Mouse (Mus musculus) right cerebral cortex, adult 2 months (tissue): ENCODE data around the gene Ogfod3.

ENCODE experiments used
- DNase-seq, 2 experiments: peaks; one replicate each; pipeline ENCODE4 v3.0.0; 2021 to 2022; ENCODE audit warnings: low spot score in 2 of 2

Gene Ogfod3

GRCm38 (mm10) chr11:121204161-121205006 is at the start of gene Ogfod3, which contains the start of gene Hexdc:
Gene Ogfod3, minus strand, starts transcription at chr11:121204711.
Gene Hexdc, plus strand, starts transcription at chr11:121204433.
- DNase-seq, result peak; percentile 90 to 92

GRCm38 (mm10) chr11:121250196-121250595 is 45.7 kb upstream of the Ogfod3 start:
- DNase-seq, result no peak

- no peak for DNase-seq
These were observed 35.2 kb upstream of the Ogfod3 start for GRCm38 (mm10) chr11:121239669-121240068.

- DNase-seq, result peak; percentile 24 to 47
These were observed 33.0 kb upstream of the Ogfod3 start for GRCm38 (mm10) chr11:121237345-121238128.

DNA sequence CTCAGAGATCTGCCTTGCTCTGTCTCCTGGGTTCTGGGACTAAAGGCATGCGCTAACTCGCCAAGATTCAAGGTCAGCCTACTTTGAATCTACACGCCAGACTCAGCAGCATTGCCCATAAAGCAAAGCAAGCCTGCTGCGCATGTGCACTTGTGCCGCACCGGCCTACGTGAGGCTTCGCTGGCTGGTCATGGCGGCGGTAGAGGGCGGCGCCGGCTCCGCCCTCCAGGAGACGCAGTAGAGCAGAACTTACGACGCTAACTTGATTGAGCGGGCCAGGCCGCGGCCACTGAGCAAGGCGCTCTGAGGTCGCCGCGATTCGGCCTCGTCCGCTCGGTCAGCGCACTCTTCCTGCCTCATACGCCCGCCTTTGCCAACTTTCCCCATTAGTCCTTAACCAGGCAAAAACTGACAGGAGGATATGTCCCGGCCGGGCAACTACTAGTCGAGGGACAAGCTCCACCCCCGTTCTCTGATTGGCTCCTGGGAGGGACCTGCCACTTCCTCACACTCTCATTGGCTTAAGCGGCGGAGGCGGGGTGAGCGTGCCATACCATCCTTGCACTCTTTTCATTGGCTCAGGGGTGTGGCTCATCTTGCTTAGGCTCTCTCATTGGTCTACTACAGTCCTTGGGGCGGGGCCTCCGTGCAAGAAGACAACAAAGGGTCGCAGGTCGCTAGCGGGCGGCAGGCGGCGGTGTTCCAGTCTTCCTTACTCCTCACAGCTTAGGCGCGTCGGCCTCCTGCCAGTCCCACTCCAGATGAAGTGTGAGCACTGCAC is 32.2 kb upstream of the Ogfod3 start, which contains the start of gene Narf:
Gene Narf, plus strand, starts transcription at position 690 of the 781 bp plus-strand sequence.
- peak; percentile 98 to 99 for DNase-seq

DNA sequence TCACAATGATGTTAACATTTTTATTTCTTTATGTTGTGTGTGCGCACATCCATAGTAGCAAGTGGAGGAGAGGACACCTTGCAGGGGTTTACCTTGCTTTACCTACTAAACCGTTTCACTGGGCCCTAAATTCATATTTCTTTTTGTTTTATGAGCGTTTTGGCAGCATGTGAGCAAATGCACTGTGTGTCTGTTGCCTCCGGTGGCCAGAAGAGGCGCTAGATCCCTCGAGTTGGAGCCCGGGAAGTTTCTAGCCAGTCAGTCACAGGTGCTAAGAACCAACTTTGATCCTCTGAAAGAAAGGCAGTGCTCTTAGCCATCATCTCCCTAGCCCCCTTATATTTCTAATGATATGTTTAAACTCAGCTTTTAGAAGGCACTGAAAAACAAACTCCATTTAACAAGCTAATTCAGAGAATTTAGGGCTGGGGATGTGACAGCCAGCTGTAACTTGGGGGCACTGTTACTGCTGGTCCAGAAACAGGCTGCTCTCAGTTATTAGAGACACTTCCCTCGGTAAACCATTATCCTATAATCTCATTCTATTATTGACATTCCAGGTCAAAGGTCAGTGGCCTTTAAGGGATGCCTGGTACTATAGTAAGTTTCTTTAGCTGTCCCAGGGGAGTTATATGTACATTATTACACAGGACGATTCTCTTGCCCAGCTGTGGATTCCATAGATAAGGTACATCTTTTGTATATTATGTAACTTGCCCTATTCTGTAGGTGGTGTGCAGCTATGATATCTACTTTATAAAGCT is 31.1 kb upstream of the Ogfod3 start:
- no peak for DNase-seq

DNA sequence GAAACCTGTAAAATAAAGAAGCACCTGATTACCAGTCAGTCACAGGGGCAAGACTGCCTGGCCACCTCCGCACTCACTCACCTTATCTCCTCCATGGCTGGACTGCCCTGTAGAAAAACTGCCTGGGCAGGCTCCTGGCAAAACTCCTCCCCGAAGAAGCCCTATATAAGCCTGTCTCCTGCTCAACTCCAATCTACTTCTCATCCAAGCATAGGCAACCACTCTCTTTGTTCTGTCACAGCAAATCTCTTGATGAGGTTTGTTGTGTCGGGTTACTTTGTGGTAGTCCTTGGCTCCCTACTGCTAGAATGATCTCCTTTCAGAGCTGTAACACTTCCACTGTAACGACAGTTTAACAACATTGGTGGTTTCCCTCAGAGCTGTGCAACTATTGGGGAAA is 28.2 kb upstream of the Ogfod3 start:
- DNase-seq, result no peak

DNA sequence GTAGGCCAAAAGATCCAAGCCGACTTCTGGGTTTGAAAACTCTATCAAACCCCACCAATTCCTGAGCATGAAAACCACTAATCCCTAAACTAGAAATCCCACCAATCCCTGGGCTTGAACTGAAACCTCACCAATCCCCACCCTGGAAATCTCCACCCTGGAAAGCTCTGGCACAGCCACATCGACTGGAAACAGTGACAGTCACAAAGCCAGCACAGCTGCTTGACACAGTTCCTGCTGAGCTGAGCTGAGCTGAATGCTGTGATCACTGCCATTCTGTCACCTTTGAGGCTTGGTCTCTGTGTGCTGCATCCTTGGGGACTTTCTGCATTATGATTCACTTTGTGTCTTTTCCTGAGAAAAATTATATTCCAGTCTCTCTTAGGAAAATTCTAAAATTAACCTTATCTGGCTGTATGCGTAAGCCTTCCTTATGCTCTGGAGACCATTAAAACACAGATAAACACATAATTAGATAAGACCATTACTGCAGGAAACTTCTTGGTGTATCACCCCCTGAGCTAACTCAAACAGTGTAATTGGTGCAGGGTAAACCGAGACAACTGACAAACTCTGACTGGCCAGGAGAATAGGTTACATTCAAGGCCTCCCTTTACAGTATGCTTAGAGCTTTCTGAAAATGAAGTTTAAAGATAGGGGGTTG is 27.2 kb upstream of the Ogfod3 start:
- DNase-seq, result peak in 1 of 2 experiments; percentile 24

GRCm38 (mm10) chr11:121231191-121231590 is 26.7 kb upstream of the Ogfod3 start:
- DNase-seq, result no peak

- peak; percentile 73 to 76 for DNase-seq
These were observed 24.5 kb upstream of the Ogfod3 start, which contains the start of gene Cybc1 for GRCm38 (mm10) chr11:121229018-121229439. Gene Cybc1, minus strand, starts transcription at chr11:121229322.

DNA sequence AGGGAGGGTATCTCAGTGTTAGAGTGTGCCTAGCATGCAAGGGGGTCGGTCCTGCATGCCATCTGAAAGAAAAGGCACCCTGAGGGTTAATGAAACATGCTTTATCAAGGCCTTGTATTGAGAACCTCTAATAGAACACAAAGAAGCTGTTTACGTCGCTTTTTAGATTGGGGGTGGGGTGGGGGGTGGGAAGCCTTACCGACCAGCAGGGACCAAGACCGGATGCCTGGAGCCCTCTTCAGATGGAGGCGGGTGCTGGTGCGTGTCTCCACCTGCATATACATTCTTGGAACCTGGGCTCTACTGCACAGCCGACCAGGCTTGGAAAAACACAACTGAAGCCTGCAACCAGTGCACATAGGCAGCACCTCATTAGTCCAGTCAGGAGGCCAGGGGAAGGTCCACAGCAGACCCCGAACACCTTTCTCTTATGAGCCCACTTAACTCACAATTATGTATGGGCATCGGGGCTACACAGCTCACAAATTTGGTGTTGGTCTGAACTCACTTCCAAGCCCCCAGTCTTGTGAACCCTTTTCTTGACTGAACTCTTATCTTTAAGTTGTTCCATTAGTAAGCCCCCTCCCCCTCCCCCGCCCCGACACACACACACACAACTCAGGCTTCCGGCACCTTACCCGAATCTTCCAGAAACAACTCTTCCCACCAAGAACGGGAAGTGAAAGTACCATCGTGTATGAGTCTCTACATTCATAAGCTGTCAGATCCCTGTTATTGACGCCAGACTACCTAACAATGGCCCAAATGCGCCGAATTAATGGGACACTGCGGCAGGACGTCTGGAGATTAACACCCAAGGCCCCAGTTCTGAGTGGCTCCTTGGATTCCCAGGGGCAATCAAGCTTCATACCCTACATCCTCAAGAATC is 23.9 kb upstream of the Ogfod3 start:
- DNase-seq, result no peak

- no peak for DNase-seq
These were observed 17.0 kb upstream of the Ogfod3 start for GRCm38 (mm10) chr11:121221321-121222010.

GRCm38 (mm10) chr11:121220771-121221170 is 16.3 kb upstream of the Ogfod3 start:
- DNase-seq, result no peak

DNA sequence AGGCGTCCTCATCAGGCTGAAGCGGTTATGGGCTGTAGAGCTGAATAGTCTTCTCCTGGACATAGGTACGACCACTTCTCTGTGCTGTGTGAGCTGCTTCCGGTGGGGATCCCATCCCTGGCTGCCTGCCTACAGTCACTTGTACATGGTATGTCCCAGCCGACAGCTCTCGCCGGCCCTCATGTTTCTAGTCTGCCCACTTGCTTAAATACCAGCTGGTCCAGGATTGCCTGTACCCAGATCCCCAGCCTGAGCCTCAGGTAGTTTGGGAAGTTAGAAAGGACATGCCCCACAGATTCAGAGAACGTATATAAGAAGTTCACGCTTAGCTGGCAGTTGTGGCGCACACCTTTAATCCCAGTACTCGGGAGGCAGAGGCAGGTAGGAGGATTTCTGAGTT is 15.3 kb upstream of the Ogfod3 start:
- DNase-seq, result no peak

DNA sequence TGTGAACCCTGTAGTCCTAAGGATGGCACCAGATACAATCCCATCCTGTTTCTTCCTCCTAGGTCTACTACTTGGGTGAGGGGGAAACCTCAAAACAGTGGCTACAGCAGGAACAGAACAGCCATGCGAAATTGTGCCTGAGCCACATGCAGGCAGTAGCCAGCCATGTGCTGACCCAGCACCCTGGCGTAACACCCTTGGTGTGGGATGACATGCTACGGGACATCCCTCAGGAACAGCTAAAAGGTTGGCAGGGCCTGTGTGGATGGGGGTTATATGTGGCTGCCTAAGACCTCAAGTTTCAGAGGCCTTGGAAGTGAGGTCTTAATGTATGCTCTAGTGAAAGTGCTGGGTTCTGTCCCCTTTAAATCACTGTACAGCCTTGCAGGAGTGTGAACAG is 12.3 kb upstream of the Ogfod3 start:
- no peak for DNase-seq

- DNase-seq, result no peak
These were observed 701 bp downstream of the Ogfod3 start for GRCm38 (mm10) chr11:121203859-121204160.

GRCm38 (mm10) chr11:121201436-121202198 is 2.9 kb downstream of the Ogfod3 start:
- peak; percentile 31 to 52 for DNase-seq

DNA sequence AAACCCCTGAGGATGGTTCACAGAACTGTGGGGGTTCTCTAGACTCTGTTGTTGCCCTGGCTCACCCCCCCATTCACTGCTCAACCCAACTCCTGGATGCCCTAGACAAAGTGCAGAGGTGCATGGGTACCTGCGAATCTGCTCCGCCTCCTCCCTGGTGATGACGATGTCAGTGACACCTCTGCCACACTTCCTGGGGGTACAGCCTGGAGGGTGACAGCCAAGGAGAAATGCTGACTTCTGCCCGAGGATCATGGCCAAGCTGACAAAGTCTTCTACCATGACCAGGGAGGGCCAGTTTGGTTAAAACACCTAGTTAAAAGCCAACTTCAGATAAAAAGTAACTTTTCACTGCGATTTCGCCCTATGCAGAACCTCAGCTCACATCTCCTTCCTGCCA is 3.7 kb downstream of the Ogfod3 start:
- no peak for DNase-seq
